Comparison of ENCODE assay signal across 28 mouse cellular contexts in the genomic region with DNA sequence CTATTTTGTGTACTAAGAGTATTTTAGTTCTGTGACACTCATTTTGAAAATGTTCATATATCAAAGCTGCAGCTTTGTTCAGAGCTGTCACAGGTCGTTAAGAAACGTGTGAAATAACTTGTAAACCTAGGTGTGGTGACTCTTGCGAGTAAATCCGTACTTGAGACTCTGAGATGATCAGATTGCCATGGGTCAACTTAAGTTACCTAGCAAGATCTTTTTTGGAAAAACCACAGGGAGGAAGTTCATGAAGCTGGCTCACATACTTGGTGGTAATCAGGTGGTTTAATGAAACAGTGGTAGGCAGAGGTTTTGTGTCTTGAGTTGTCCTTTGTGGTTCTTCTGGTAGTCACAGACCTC. TPM values are rescaled to one million over a fixed set of nuclear protein-coding genes. Genes with fewer than 3 reads are reported as not detected.
A peak's percentile ranks its signal among the peaks of the same experiment; 100 is the strongest.
DNase-seq lines count a peak whose midpoint lies in the region; ATAC-seq and TF ChIP-seq lines count a peak whose summit lies in the region.
"Had no signal": no experiment of that assay in that cellular context is flagged by ENCODE, and none has a peak within 500 bp of the region (broad histone marks: within the 10 kb centered on the region; RNA-seq: fewer than 3 reads in every experiment).

No protein-coding gene starts in this region.

- no peak for ATAC-seq in kidney, embryonic 16.5 days (ENCODE audit: low FRiP score, low TSS enrichment)
- ATAC-seq in intestine, postnatal 0 days, result peak; percentile 51
- no peak for ATAC-seq in stomach, embryonic 16.5 days (ENCODE audit: insufficient read depth, low FRiP score)
- ATAC-seq: inflammation-experienced regulatory T-cells, adult 6 months; Patski had no signal

- no peak for TF ChIP-seq POLR2A in kidney, adult 2 months (IDR thresholded peaks at IDR 0.05; ENCODE audit: low read depth, low read length)

- H3K9ac ChIP-seq in kidney, embryonic 16.5 days (replicated peaks; ENCODE audit: low read length), result no peak overlapping the region
- no peak overlapping the region for H3K9ac ChIP-seq in intestine, postnatal 0 days (ENCODE audit: low read depth, low read length)
- H3K9ac ChIP-seq in stomach, embryonic 16.5 days (ENCODE audit: low read length), result no peak overlapping the region
- H3K9ac ChIP-seq: forebrain, embryonic 13.5 days; heart, embryonic 12.5 days; hindbrain, embryonic 13.5 days; liver, embryonic 13.5 days; neural tube, embryonic 15.5 days had no signal

- peaks cover 6% of the 10 kb centered on the region; the same call in 1 of the 2 replicates for H3K36me3 ChIP-seq in kidney, embryonic 16.5 days (ENCODE audit: insufficient read depth, low read length)
- H3K36me3 ChIP-seq in kidney, adult 2 months (ENCODE audit: control insufficient read depth, insufficient read depth, low read length), result no peaks in the 10 kb centered on the region
- peaks cover 16% of the 10 kb centered on the region for H3K36me3 ChIP-seq in intestine, postnatal 0 days (ENCODE audit: control insufficient read depth, insufficient read depth)
- H3K36me3 ChIP-seq in stomach, embryonic 16.5 days (ENCODE audit: control insufficient read depth, insufficient read depth, low read length), result no peaks in the 10 kb centered on the region
- H3K36me3 ChIP-seq in heart, embryonic 10.5 days, result peaks cover 21% of the 10 kb centered on the region; the same call in 1 of the 2 replicates
- H3K36me3 ChIP-seq: liver, embryonic 13.5 days had no signal

- H3K27me3 ChIP-seq in kidney, embryonic 16.5 days (ENCODE audit: insufficient read depth, low read length), result no peaks in the 10 kb centered on the region
- H3K27me3 ChIP-seq in kidney, adult 2 months (replicated peaks; ENCODE audit: control insufficient read depth, insufficient read depth, low read length), result no peaks in the 10 kb centered on the region
- H3K27me3 ChIP-seq in intestine, postnatal 0 days (replicated peaks; ENCODE audit: control insufficient read depth, insufficient read depth, low read length), result no peaks in the 10 kb centered on the region
- H3K27me3 ChIP-seq in stomach, embryonic 16.5 days (ENCODE audit: control insufficient read depth, insufficient read depth, low read length), result no peaks in the 10 kb centered on the region
- no peaks in the 10 kb centered on the region for H3K27me3 ChIP-seq in heart, embryonic 10.5 days (ENCODE audit: insufficient read depth, poor library complexity, severe bottlenecking)
- H3K27me3 ChIP-seq: forebrain, embryonic 13.5 days; heart, embryonic 12.5 days; hindbrain, embryonic 13.5 days; liver, embryonic 13.5 days; neural tube, embryonic 15.5 days; Patski had no signal

- peaks cover 19% of the 10 kb centered on the region for H3K4me1 ChIP-seq in kidney, embryonic 16.5 days (ENCODE audit: insufficient read depth, low read length)
- H3K4me1 ChIP-seq in kidney, adult 2 months (ENCODE audit: control insufficient read depth, insufficient read depth, low read length), result no peaks in the 10 kb centered on the region
- no peaks in the 10 kb centered on the region; the same call in 1 of the 2 replicates for H3K4me1 ChIP-seq in intestine, postnatal 0 days (replicated peaks; ENCODE audit: control insufficient read depth, insufficient read depth, low read length)
- no peaks in the 10 kb centered on the region for H3K4me1 ChIP-seq in stomach, embryonic 16.5 days (ENCODE audit: control insufficient read depth, insufficient read depth, low read length)
- peaks cover 9% of the 10 kb centered on the region; the same call in 1 of the 2 replicates for H3K4me1 ChIP-seq in heart, embryonic 10.5 days
- H3K4me1 ChIP-seq: liver, embryonic 13.5 days; neural tube, embryonic 15.5 days had no signal

- H3K27ac ChIP-seq in kidney, embryonic 16.5 days (ENCODE audit: low read length), result 0 out of 2 replicates have a peak overlapping the region, but pooled peaks have one; percentile 3
- H3K27ac ChIP-seq in kidney, adult 2 months (ENCODE audit: insufficient read depth, low read depth, low read length), result no peak overlapping the region
- no peak overlapping the region for H3K27ac ChIP-seq in intestine, postnatal 0 days (ENCODE audit: low read depth, low read length)
- 0 out of 2 replicates have a peak overlapping the region, but pooled peaks have one; percentile 3 for H3K27ac ChIP-seq in stomach, embryonic 16.5 days (ENCODE audit: low read length)
- no peak overlapping the region for H3K27ac ChIP-seq in heart, embryonic 10.5 days
- H3K27ac ChIP-seq: hindbrain, embryonic 13.5 days; liver, embryonic 13.5 days; macrophage; neural tube, embryonic 15.5 days had no signal

- no peak for TF ChIP-seq CTCF in kidney, adult 2 months (conservative IDR thresholded peaks at IDR 0.05; ENCODE audit: insufficient read depth, insufficient read length, low read depth, low read length)
- no peak for TF ChIP-seq CTCF in intestine, postnatal 0 days (IDR thresholded peaks at IDR 0.05; ENCODE audit: low read depth)

- 29% methylated on average over 4 of the region's 4 CpGs for WGBS in kidney, embryonic 16.5 days
- WGBS in kidney, adult 2 months, result 26% methylated on average over 4 of the region's 4 CpGs
- WGBS in intestine, postnatal 0 days, result 34% methylated on average over 4 of the region's 4 CpGs
- 57% methylated on average over 4 of the region's 4 CpGs for WGBS in stomach, embryonic 16.5 days
- 77% methylated on average over 4 of the region's 4 CpGs for WGBS in heart, embryonic 10.5 days

- no peaks in the 10 kb centered on the region for H3K9me3 ChIP-seq in kidney, embryonic 16.5 days (ENCODE audit: low read length)
- no peaks in the 10 kb centered on the region for H3K9me3 ChIP-seq in intestine, postnatal 0 days (ENCODE audit: control insufficient read depth)
- H3K9me3 ChIP-seq in stomach, embryonic 16.5 days (replicated peaks; ENCODE audit: control insufficient read depth, low read length), result no peaks in the 10 kb centered on the region
- H3K9me3 ChIP-seq in heart, embryonic 10.5 days, result no peaks in the 10 kb centered on the region
- H3K9me3 ChIP-seq: forebrain, embryonic 13.5 days; heart, embryonic 12.5 days; hindbrain, embryonic 13.5 days; liver, embryonic 13.5 days; neural tube, embryonic 15.5 days had no signal

- H3K4me3 ChIP-seq in kidney, embryonic 16.5 days (ENCODE audit: low read length), result no peak overlapping the region
- no peak overlapping the region for H3K4me3 ChIP-seq in kidney, adult 2 months (ENCODE audit: insufficient read depth, low read depth, low read length)
- H3K4me3 ChIP-seq in intestine, postnatal 0 days (ENCODE audit: low read depth, low read length), result no peak overlapping the region
- H3K4me3 ChIP-seq in stomach, embryonic 16.5 days (replicated peaks; ENCODE audit: low read length), result no peak overlapping the region
- H3K4me3 ChIP-seq in heart, embryonic 10.5 days, result no peak overlapping the region
- H3K4me3 ChIP-seq: forebrain, embryonic 13.5 days; heart, embryonic 12.5 days; hindbrain, embryonic 13.5 days; liver, embryonic 13.5 days; neural tube, embryonic 15.5 days had no signal

- no peak overlapping the region for H3K4me2 ChIP-seq in kidney, embryonic 16.5 days (replicated peaks; ENCODE audit: low read depth, low read length)
- H3K4me2 ChIP-seq in intestine, postnatal 0 days (replicated peaks; ENCODE audit: low read depth), result no peak overlapping the region; the same call in 1 of the 2 replicates
- H3K4me2 ChIP-seq in stomach, embryonic 16.5 days (ENCODE audit: low read depth, low read length), result no peak overlapping the region
- H3K4me2 ChIP-seq: forebrain, embryonic 13.5 days; heart, embryonic 12.5 days; hindbrain, embryonic 13.5 days; liver, embryonic 13.5 days; neural tube, embryonic 15.5 days had no signal

- no peak for DNase-seq in kidney, adult 2 months
- peak; percentile 20 for DNase-seq in hindlimb bud, embryonic 11.5 days (ENCODE audit: extremely low spot score, low read depth, low spot score)
- DNase-seq in embryo, embryonic 11 days, result no peak
- DNase-seq in heart, embryonic 10.5 days (ENCODE audit: low spot score), result no peak
- DNase-seq: adrenal gland, postnatal 10 days; cerebellum, adult 9-10 months; cerebellum, postnatal 36 days; gastrocnemius, postnatal 14 days; heart, postnatal 4 days; kidney, postnatal 14 days; liver, embryonic 13.5 days; lung, adult 18-20 months; right cerebral cortex, postnatal 25 days; thymus, adult 2 months; thymus, postnatal 36 days had no signal

RNA-seq across cellular contexts. Expression of gene Gm1113, which starts 24.4 kb away (rescaled TPM):
- not detected in 2 replicates for polyA plus RNA-seq in kidney, embryonic 16.5 days (2015; fragmentation: Nextera tagmentation; extraction: Ambion mirVana)
- not detected in 2 replicates for polyA plus RNA-seq in kidney, adult 2 months (2012; rRNA removed)
- not detected in 2 replicates for polyA plus RNA-seq in intestine, postnatal 0 days (2015; fragmentation: Nextera tagmentation; extraction: Ambion mirVana)
- not detected in 2 replicates for polyA plus RNA-seq in stomach, embryonic 16.5 days (2015; fragmentation: Nextera tagmentation; extraction: Ambion mirVana)
- polyA plus RNA-seq in heart, embryonic 10.5 days (2016; fragmentation: Nextera tagmentation; extraction: Ambion mirVana), result not detected in 2 replicates
- polyA plus RNA-seq: forebrain, embryonic 13.5 days; heart, embryonic 12.5 days; heart, postnatal 0 days; hindbrain, embryonic 13.5 days; inflammation-experienced regulatory T-cells, adult 6 months; limb, embryonic 14.5 days; liver, embryonic 13.5 days; macrophage; midbrain, embryonic 14.5 days; neural tube, embryonic 15.5 days; Patski; thymus, adult 2 months had no signal

Comparison
In these comparisons a context has a peak if more than half of its experiments do, and no peak if none do; other contexts are left out.
1. H3K27ac ChIP-seq: peak in kidney, embryonic 16.5 days (single experiment) and stomach, embryonic 16.5 days (single experiment); none in kidney, adult 2 months (single experiment), intestine, postnatal 0 days (single experiment) and heart, embryonic 10.5 days (single experiment).